Mouse (Mus musculus): ENCODE measurements around the gene 4833427G06Rik. TPM values are rescaled to one million over a fixed set of nuclear protein-coding genes. Genes with fewer than 3 reads are reported as not detected.

4833427G06Rik gene
- polyA plus RNA-seq, 2 experiments, result not detected

DNA sequence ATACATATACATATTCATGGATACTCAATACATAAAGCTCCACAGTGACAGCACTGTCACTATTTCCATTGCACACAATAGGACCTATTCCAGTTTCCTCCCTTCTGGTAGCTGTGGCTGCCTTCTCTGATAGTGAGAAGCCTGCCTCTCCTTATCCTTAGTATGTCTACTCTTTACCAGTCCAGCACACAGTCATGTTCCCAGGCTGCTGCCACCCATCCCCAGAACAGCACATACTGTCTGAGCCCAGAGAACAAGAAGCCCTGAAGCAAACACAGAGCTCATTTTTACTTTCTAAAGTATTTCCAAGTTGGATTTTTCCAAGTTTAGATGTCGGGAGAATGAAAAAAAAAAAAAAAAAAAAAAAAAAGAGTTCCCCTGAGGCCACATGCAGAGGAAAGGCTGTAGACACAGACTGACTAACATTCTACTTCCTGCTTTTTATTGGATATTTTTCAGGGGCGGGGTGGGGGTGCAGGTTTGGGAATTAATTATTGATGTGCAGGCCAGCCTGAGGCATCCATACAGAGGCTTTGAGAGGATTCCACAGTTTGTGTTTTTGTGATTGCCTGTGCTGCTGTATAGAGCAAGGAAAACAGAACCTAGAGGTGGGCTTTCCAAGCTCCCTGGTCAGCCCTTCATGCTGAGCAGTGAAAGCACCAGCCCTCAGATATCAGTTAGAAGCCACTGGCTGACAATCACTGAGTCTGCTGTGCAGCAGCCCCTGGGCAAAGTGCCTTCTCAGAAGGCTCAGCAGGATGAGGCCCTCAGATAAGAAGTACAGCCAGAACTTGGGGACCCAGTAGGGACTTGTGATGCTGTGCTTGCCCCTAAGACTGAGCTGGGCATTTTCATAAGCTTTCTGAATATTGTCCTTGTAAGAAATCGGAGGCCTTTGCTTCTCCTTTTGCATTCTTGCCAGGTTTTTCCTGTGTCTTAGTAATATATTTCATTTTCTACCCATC lies 45.2 kb downstream of the 4833427G06Rik start:
- Histone ChIP-seq H3K36me3 (replicated peaks; ENCODE audit: control insufficient read depth, insufficient read depth, low read depth) (no peaks in the 10 kb centered on the region), H3K27ac (no peak overlapping the region), H3K4me3 (ENCODE audit: insufficient read depth in 1 of 2, low read depth in 2 of 2, low read length in 2 of 2) (no peak overlapping the region), H3K27me3 (ENCODE audit: control insufficient read depth, insufficient read depth, low read length) (no peaks in the 10 kb centered on the region), H3K4me1 (replicated peaks; ENCODE audit: control insufficient read depth in 2 of 2, insufficient read depth in 2 of 2, low read length in 1 of 2) (0 out of 4 replicates have a peak, but pooled peaks cover 0 to 2% of the 10 kb centered on the region in 2 experiments), H3K9ac (replicated peaks) (no peak overlapping the region), H3K9me3 (ENCODE audit: control insufficient read depth, low read length) (no peaks in the 10 kb centered on the region), H3K4me2 (ENCODE audit: low read depth) (no peak overlapping the region)
- TF ChIP-seq CTCF (IDR thresholded peaks at IDR 0.05; ENCODE audit: low read depth) (no peak), EP300 (IDR thresholded peaks at IDR 0.05; ENCODE audit: low read depth) (no peak)
- no peak for DNase-seq (ENCODE audit: low read depth in 3 of 3, low spot score in 3 of 3)
- 35% methylated on average over 3 of the region's 3 CpGs for WGBS (ENCODE audit: insufficient replicate concordance)
- peak; percentile 37; the same call in 1 of the 2 replicates for ATAC-seq (ENCODE audit: insufficient read depth)

DNA sequence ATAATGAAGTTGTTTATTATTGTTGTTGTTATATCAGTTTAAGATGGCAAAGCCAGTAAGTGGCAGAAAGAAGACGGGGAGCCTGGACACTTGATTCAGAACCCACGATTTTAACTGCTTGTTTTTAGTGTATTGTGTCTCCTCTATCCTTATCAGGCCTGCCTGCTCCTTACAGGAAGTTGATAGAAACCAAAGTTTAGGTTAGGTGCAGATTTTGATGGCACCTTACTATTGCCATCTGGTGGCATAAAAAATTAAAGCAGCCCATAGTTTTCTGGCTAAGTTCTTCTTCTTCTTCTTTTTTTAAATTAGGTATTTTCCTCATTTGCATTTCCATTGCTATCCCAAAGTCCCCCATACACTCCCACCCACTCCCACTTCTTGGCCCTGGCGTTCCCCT lies 49.7 kb downstream of the 4833427G06Rik start:
- 0 out of 4 replicates have a peak, but pooled peaks cover 0 to under 1% of the 10 kb centered on the region in 2 experiments for H3K4me1 ChIP-seq (replicated peaks; ENCODE audit: control insufficient read depth in 2 of 2, insufficient read depth in 2 of 2, low read length in 1 of 2)
- no peaks in the 10 kb centered on the region for H3K27me3 ChIP-seq (ENCODE audit: control insufficient read depth, insufficient read depth, low read length)
- DNase-seq (ENCODE audit: low read depth in 3 of 3, low spot score in 3 of 3) (no peak), ATAC-seq (ENCODE audit: insufficient read depth) (no peak)
- TF ChIP-seq EP300 (IDR thresholded peaks at IDR 0.05; ENCODE audit: low read depth) (no peak), CTCF (IDR thresholded peaks at IDR 0.05; ENCODE audit: low read depth) (peak; percentile 26; the same call in 1 of the 2 replicates)
- 21% methylated on average over 3 of the region's 3 CpGs for WGBS (ENCODE audit: insufficient replicate concordance)
- no peak overlapping the region for H3K27ac ChIP-seq
- no peaks in the 10 kb centered on the region for H3K36me3 ChIP-seq (replicated peaks; ENCODE audit: control insufficient read depth, insufficient read depth, low read depth)
- no peak overlapping the region for H3K9ac ChIP-seq (replicated peaks)
- H3K4me2 ChIP-seq (ENCODE audit: low read depth), result no peak overlapping the region
- H3K4me3 ChIP-seq (ENCODE audit: insufficient read depth in 1 of 2, low read depth in 2 of 2, low read length in 2 of 2), result no peak overlapping the region
- H3K9me3 ChIP-seq (ENCODE audit: control insufficient read depth, low read length), result no peaks in the 10 kb centered on the region

DNA sequence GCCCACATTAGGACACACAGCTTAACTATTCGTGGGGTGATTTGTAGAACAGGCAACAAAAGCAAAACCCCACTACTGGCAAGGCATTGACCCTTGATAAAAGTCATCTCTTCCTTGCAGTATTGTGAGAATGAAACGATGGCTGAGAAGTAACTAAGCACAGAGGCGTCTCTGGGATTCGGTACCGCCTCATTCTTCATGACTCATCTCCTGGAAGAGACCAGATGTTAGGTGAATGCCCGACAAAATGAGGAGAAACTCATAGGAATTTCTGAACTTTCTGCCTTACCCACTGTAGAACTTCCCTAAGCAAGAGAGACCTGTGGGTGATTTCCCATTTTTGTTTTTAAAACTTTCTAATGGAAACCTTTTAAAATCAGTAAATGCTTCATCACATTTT lies 59.7 kb downstream of the 4833427G06Rik start:
- TF ChIP-seq EP300 (IDR thresholded peaks at IDR 0.05; ENCODE audit: low read depth) (no peak), CTCF (IDR thresholded peaks at IDR 0.05; ENCODE audit: low read depth) (no peak)
- DNase-seq (ENCODE audit: low read depth in 3 of 3, low spot score in 3 of 3), result no peak
- no peak for ATAC-seq (ENCODE audit: insufficient read depth)
- H3K9ac ChIP-seq (replicated peaks), result no peak overlapping the region
- no peaks in the 10 kb centered on the region for H3K9me3 ChIP-seq (ENCODE audit: control insufficient read depth, low read length)
- H3K4me1 ChIP-seq (replicated peaks; ENCODE audit: control insufficient read depth in 2 of 2, insufficient read depth in 2 of 2, low read length in 1 of 2), result no peaks in the 10 kb centered on the region
- H3K4me2 ChIP-seq (ENCODE audit: low read depth), result no peak overlapping the region
- H3K36me3 ChIP-seq (replicated peaks; ENCODE audit: control insufficient read depth, insufficient read depth, low read depth), result no peaks in the 10 kb centered on the region
- no peak overlapping the region for H3K27ac ChIP-seq
- 60% methylated on average over 6 of the region's 6 CpGs for WGBS (ENCODE audit: insufficient replicate concordance)
- H3K27me3 ChIP-seq (ENCODE audit: control insufficient read depth, insufficient read depth, low read length), result no peaks in the 10 kb centered on the region
- H3K4me3 ChIP-seq (ENCODE audit: insufficient read depth in 1 of 2, low read depth in 2 of 2, low read length in 2 of 2), result no peak overlapping the region

DNA sequence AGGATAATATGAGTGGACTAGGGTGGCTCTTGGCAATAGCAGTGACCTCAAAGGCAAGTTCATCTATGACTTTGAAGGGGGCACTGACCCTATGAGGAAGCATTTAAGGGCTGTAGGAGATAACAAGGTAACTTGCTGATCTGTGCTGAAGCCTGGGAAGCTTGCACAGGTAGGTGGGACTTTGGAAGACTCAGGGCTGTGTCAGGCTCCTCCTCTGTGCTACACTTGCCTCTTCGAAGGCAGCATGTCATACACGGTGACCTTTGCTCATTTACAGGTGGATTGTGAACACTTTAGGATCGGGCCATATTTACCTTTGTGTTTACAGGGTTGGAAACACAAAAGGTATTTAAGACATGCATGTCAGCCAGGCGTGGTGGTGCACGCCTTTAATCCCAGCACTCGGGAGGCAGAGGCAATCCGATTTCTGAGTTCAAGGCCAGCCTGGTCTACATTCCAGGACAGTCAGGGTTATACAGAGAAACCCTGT lies 60.3 kb downstream of the 4833427G06Rik start:
- no peak for ATAC-seq (ENCODE audit: insufficient read depth)
- H3K27me3 ChIP-seq (ENCODE audit: control insufficient read depth, insufficient read depth, low read length), result no peaks in the 10 kb centered on the region
- H3K4me1 ChIP-seq (replicated peaks; ENCODE audit: control insufficient read depth in 2 of 2, insufficient read depth in 2 of 2, low read length in 1 of 2), result no peaks in the 10 kb centered on the region
- H3K9ac ChIP-seq (replicated peaks), result no peak overlapping the region
- no peak overlapping the region for H3K4me3 ChIP-seq (ENCODE audit: insufficient read depth in 1 of 2, low read depth in 2 of 2, low read length in 2 of 2)
- H3K9me3 ChIP-seq (ENCODE audit: control insufficient read depth, low read length), result no peaks in the 10 kb centered on the region
- TF ChIP-seq EP300 (IDR thresholded peaks at IDR 0.05; ENCODE audit: low read depth) (no peak), CTCF (IDR thresholded peaks at IDR 0.05; ENCODE audit: low read depth) (no peak)
- WGBS (ENCODE audit: insufficient replicate concordance), result 61% methylated on average over 7 of the region's 7 CpGs
- no peak overlapping the region for H3K27ac ChIP-seq
- no peak for DNase-seq (ENCODE audit: low read depth in 3 of 3, low spot score in 3 of 3)
- no peaks in the 10 kb centered on the region for H3K36me3 ChIP-seq (replicated peaks; ENCODE audit: control insufficient read depth, insufficient read depth, low read depth)
- H3K4me2 ChIP-seq (ENCODE audit: low read depth), result no peak overlapping the region

Measured in liver, embryonic 14.5 days (tissue).